ENCODE assay signal across 10 mouse cellular contexts in the genomic region with DNA sequence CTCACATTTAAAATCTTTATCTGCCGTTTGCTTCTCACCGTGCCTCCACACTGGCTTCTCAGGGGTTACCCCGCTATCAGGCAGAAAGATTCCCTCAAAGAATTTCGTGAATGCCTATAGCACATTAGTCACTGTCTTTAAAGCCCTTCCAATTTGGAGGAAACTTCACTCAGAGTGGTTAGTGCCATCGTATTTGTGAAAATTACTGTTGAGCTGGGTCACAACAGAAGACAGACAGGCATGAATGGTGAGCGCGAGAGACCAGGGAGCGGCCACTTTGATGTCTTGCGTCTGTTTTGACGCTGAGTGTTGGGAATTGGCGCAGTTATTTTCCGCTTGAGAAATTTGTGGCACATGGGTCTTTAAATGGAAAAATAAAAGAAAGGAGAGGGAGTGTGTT.
A peak's percentile ranks its signal among the peaks of the same experiment; 100 is the strongest.
DNase-seq lines count a peak whose midpoint lies in the region; ATAC-seq and TF ChIP-seq lines count a peak whose summit lies in the region.
"Had no signal": no experiment of that assay in that cellular context is flagged by ENCODE, and none has a peak within 500 bp of the region (broad histone marks: within the 10 kb centered on the region; RNA-seq: fewer than 3 reads in every experiment).

No protein-coding gene starts in this region.

- no peak for TF ChIP-seq EP300 in heart, postnatal 0 days (IDR thresholded peaks at IDR 0.05; ENCODE audit: low read depth)

- H3K4me1 ChIP-seq in heart, postnatal 0 days (ENCODE audit: control insufficient read depth, insufficient read depth): peaks cover 3% of the 10 kb centered on the region; the same call in 1 of the 2 replicates
- H3K4me1 ChIP-seq in embryonic facial prominence, embryonic 11.5 days (ENCODE audit: control insufficient read depth, insufficient read depth, low read length): peaks cover 3% of the 10 kb centered on the region; the same call in 1 of the 2 replicates
- peaks cover 16% of the 10 kb centered on the region for H3K4me1 ChIP-seq in hindbrain, embryonic 16.5 days (ENCODE audit: control insufficient read depth, insufficient read depth, low read depth, low read length)
- H3K4me1 ChIP-seq in midbrain, postnatal 0 days (ENCODE audit: insufficient read depth, low read length): peaks cover 11% of the 10 kb centered on the region; the same call in 1 of the 2 replicates

- TF ChIP-seq CTCF in heart, postnatal 0 days (IDR thresholded peaks at IDR 0.05; ENCODE audit: low read depth): no peak
- TF ChIP-seq CTCF in midbrain, postnatal 0 days (IDR thresholded peaks at IDR 0.05): no peak

- intact Hi-C loops in heart, postnatal 10 days (cut with DNase I): no loop called here

- peaks cover 14% of the 10 kb centered on the region for H3K27me3 ChIP-seq in heart, postnatal 0 days (ENCODE audit: control insufficient read depth, insufficient read depth, low read length)
- H3K27me3 ChIP-seq in embryonic facial prominence, embryonic 11.5 days (ENCODE audit: control insufficient read depth, insufficient read depth, low read length): peaks cover 11% of the 10 kb centered on the region
- no peaks in the 10 kb centered on the region for H3K27me3 ChIP-seq in hindbrain, embryonic 16.5 days (replicated peaks; ENCODE audit: control insufficient read depth, insufficient read depth, low read length)
- H3K27me3 ChIP-seq in midbrain, postnatal 0 days (ENCODE audit: insufficient read depth, low read length): no peaks in the 10 kb centered on the region
- H3K27me3 ChIP-seq: CH12.LX had no signal

- no peak overlapping the region for H3K27ac ChIP-seq in heart, postnatal 0 days (ENCODE audit: low read depth)
- H3K27ac ChIP-seq in embryonic facial prominence, embryonic 11.5 days (replicated peaks; ENCODE audit: low read depth, low read length): no peak overlapping the region
- H3K27ac ChIP-seq in hindbrain, embryonic 16.5 days (ENCODE audit: low read depth, low read length): 0 out of 2 replicates have a peak overlapping the region, but pooled peaks have one; percentile 34
- H3K27ac ChIP-seq in midbrain, postnatal 0 days (ENCODE audit: low read depth, low read length): no peak overlapping the region
- H3K27ac ChIP-seq: liver, embryonic 13.5 days had no signal

- H3K4me3 ChIP-seq in heart, postnatal 0 days (ENCODE audit: low read depth, low read length): peak overlapping the region; percentile 21
- no peak overlapping the region for H3K4me3 ChIP-seq in embryonic facial prominence, embryonic 11.5 days (ENCODE audit: low read depth, low read length)
- peak overlapping the region; percentile 30 for H3K4me3 ChIP-seq in hindbrain, embryonic 16.5 days (ENCODE audit: low read length)
- peak overlapping the region; percentile 32 for H3K4me3 ChIP-seq in midbrain, postnatal 0 days (ENCODE audit: low read depth, low read length)
- H3K4me3 ChIP-seq: liver, embryonic 13.5 days had no signal

- H3K36me3 ChIP-seq in heart, postnatal 0 days (replicated peaks; ENCODE audit: control insufficient read depth, insufficient read depth, low read length): no peaks in the 10 kb centered on the region
- no peaks in the 10 kb centered on the region for H3K36me3 ChIP-seq in embryonic facial prominence, embryonic 11.5 days (replicated peaks; ENCODE audit: control insufficient read depth, insufficient read depth, low read depth, low read length)
- H3K36me3 ChIP-seq in hindbrain, embryonic 16.5 days (ENCODE audit: control insufficient read depth, insufficient read depth, low read length): no peaks in the 10 kb centered on the region
- H3K36me3 ChIP-seq in midbrain, postnatal 0 days (ENCODE audit: insufficient read depth, low read length): no peaks in the 10 kb centered on the region
- H3K36me3 ChIP-seq: liver, embryonic 13.5 days had no signal

- no peak for ATAC-seq in heart, postnatal 0 days (ENCODE audit: insufficient read depth, low read depth)
- ATAC-seq in embryonic facial prominence, embryonic 11.5 days (replicated peaks; ENCODE audit: insufficient number of reproducible peaks, low FRiP score, low TSS enrichment, low read depth): no peak
- peak; percentile 4 for ATAC-seq in hindbrain, embryonic 16.5 days
- peak; percentile 45; the same call in 1 of the 2 replicates for ATAC-seq in midbrain, postnatal 0 days (ENCODE audit: low FRiP score)
- no peak for ATAC-seq in inflammation-experienced regulatory T-cells, adult 6 months

- H3K9ac ChIP-seq in heart, postnatal 0 days (replicated peaks; ENCODE audit: low read depth, low read length): no peak overlapping the region
- H3K9ac ChIP-seq in embryonic facial prominence, embryonic 11.5 days (replicated peaks; ENCODE audit: low read length): no peak overlapping the region
- peak overlapping the region; percentile 53 for H3K9ac ChIP-seq in hindbrain, embryonic 16.5 days (ENCODE audit: low read depth, low read length)
- H3K9ac ChIP-seq in midbrain, postnatal 0 days (replicated peaks; ENCODE audit: low read length, poor library complexity, severe bottlenecking): peak overlapping the region; percentile 46; the same call in 1 of the 2 replicates
- H3K9ac ChIP-seq: liver, embryonic 13.5 days had no signal

- H3K4me2 ChIP-seq in heart, postnatal 0 days (ENCODE audit: low read depth, low read length): peak overlapping the region; percentile 53
- 0 out of 2 replicates have a peak overlapping the region, but pooled peaks have one; percentile 21 for H3K4me2 ChIP-seq in embryonic facial prominence, embryonic 11.5 days (ENCODE audit: low read depth, low read length)
- peak overlapping the region; percentile 65 for H3K4me2 ChIP-seq in hindbrain, embryonic 16.5 days (ENCODE audit: low read length)
- H3K4me2 ChIP-seq in midbrain, postnatal 0 days (ENCODE audit: low read depth, low read length, poor library complexity, severe bottlenecking): peak overlapping the region; percentile 58
- H3K4me2 ChIP-seq: liver, embryonic 13.5 days had no signal

- 6% methylated on average over 12 of the region's 12 CpGs for WGBS in heart, postnatal 0 days
- 2% methylated on average over 12 of the region's 12 CpGs for WGBS in embryonic facial prominence, embryonic 11.5 days
- WGBS in hindbrain, embryonic 16.5 days: 3% methylated on average over 12 of the region's 12 CpGs
- WGBS in midbrain, postnatal 0 days: 2% methylated on average over 12 of the region's 12 CpGs

- H3K9me3 ChIP-seq in heart, postnatal 0 days (replicated peaks; ENCODE audit: control insufficient read depth, low read length): no peaks in the 10 kb centered on the region
- no peaks in the 10 kb centered on the region for H3K9me3 ChIP-seq in embryonic facial prominence, embryonic 11.5 days (replicated peaks; ENCODE audit: control insufficient read depth, low read length)
- no peaks in the 10 kb centered on the region for H3K9me3 ChIP-seq in hindbrain, embryonic 16.5 days (ENCODE audit: control insufficient read depth, low read length)
- no peaks in the 10 kb centered on the region for H3K9me3 ChIP-seq in midbrain, postnatal 0 days (ENCODE audit: low read length)
- H3K9me3 ChIP-seq: liver, embryonic 13.5 days had no signal

- peak; percentile 13 for DNase-seq in heart, postnatal 0 days (ENCODE audit: low spot score)
- DNase-seq in heart, postnatal 10 days: no peak
- peak; percentile 44 for DNase-seq in embryonic facial prominence, embryonic 11.5 days (ENCODE audit: low spot score)
- DNase-seq in midbrain, postnatal 0 days (ENCODE audit: low spot score): peak; percentile 26
- no peak for DNase-seq in urinary bladder, adult 2 months (ENCODE audit: low spot score)
- DNase-seq in urinary bladder, postnatal 10 days (ENCODE audit: low spot score): no peak
- DNase-seq: liver, embryonic 13.5 days had no signal

Comparison
In these comparisons a context has a peak if more than half of its experiments do, and no peak if none do; other contexts are left out.
1. DNase-seq: peak in heart, postnatal 0 days (single experiment), embryonic facial prominence, embryonic 11.5 days (single experiment) and midbrain, postnatal 0 days (single experiment); none in heart, postnatal 10 days (0 of 2), urinary bladder, adult 2 months (single experiment) and urinary bladder, postnatal 10 days (single experiment).
2. ATAC-seq: peak in hindbrain, embryonic 16.5 days (single experiment) and midbrain, postnatal 0 days (single experiment); none in heart, postnatal 0 days (single experiment), embryonic facial prominence, embryonic 11.5 days (single experiment) and inflammation-experienced regulatory T-cells, adult 6 months (single experiment).
3. H3K9ac ChIP-seq: peak in hindbrain, embryonic 16.5 days (single experiment) and midbrain, postnatal 0 days (single experiment); none in heart, postnatal 0 days (single experiment) and embryonic facial prominence, embryonic 11.5 days (single experiment).
4. Peak in every context shown above with its lines, with median percentiles within 50 percentile points of each other: H3K4me2 ChIP-seq.